Mouse (Mus musculus) adrenal gland, postnatal 36 days (tissue): Measurements from ENCODE around the gene Chst3. TPM values are rescaled to one million over a fixed set of nuclear protein-coding genes. Genes with fewer than 3 reads are reported as not detected.
"Not testable (repeated sequence)": the region's sequence is repeated elsewhere in the genome, so short reads cannot be mapped to it uniquely, and the experiment has no call there.

ENCODE experiments used
- DNase-seq, 2 experiments: peaks; one replicate each; pipeline ENCODE4 v3.0.0; 2021; ENCODE audit warnings: mixed read lengths in 1 of 2
- total RNA-seq, 2 experiments: library from RNA; stranded (reverse); gene quantifications; 2 replicates each; pipeline ENCODE4 v1.2.3; 2021

The Chst3 gene
- total RNA-seq, 2 experiments from 2014 or later: 0.76 to 1.4 TPM

- no peak for DNase-seq
Observed at GRCm38 (mm10) chr10:60199378-60199777, 19.7 kb downstream of the Chst3 start.

- DNase-seq: no peak
Observed at GRCm38 (mm10) chr10:60197406-60197821, 21.6 kb downstream of the Chst3 start.

DNA sequence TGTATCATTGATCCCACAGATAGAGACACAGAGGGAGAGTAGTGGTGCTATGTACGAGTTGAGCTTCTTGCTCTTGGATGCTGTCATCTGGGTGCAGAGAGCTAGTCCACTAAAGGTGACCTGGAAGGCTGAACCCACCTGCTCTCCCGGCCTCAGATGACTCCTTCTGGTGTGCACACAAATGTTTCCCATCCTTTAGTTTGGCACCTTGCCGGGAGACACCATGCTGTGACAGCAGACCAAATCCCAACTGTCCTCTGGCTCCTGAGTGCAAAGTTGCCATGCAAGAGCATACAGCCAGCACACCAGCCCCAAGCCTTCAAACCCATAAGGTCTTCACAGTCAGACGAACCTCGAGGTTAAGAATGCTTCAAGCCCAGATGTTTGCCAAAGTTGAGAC, 22.1 kb downstream of the Chst3 start:
- DNase-seq: no peak

- DNase-seq: peak in 1 of 2 experiments; percentile 30
Observed at GRCm38 (mm10) chr10:60195087-60195486, 24.0 kb downstream of the Chst3 start.

DNA sequence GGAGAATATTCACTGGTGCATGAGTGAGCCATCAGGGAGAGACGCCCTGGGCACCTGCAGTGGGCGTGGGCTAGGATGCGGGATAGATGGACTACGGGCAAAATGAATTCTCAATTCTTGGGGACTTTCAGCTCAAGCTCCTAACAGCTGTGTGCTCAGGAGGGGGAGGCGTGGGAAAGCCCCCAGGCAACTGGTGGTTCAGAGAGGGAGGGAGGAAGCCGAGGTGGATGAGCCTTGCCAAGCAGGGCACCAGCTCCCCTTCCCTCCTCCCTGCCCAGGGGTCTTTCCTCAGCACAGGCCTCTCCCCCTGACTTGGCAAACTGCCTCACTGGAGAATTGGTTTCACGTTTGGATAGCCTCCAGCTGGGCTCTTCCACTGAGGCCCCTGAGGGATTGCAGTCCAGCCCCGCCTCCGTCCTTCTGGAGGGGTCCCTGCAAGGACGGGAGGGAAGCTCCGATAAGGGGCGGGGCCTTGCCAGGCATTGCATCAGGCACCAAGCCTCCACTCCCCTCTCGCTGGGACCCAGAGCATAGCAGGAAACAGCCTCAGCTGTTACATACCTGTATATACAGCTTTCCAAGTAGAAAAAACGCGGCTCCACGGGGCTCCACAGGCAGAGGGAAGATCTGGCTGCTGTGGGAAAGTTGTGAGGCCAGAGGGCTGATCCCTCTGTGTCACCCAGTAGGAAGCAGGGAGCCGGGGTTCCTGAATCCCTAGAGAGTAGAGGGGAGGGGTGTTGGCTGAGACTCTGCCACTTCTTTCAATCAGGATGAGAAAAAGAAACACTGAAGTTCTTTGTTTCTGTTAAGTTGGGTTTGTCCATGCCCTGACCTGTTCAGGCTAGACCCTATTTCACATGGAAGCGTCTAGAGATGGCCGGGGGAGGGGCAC, 25.3 kb downstream of the Chst3 start:
- DNase-seq: peak; percentile 36 to 45

- DNase-seq: peak; percentile 82 to 85
Observed at GRCm38 (mm10) chr10:60191796-60192195, 27.3 kb downstream of the Chst3 start.

GRCm38 (mm10) chr10:60189534-60190186, 29.4 kb downstream of the Chst3 start:
- DNase-seq: no peak

- peak; percentile 50 to 58 for DNase-seq
Observed at GRCm38 (mm10) chr10:60186191-60186945, 32.7 kb downstream of the Chst3 start.

DNA sequence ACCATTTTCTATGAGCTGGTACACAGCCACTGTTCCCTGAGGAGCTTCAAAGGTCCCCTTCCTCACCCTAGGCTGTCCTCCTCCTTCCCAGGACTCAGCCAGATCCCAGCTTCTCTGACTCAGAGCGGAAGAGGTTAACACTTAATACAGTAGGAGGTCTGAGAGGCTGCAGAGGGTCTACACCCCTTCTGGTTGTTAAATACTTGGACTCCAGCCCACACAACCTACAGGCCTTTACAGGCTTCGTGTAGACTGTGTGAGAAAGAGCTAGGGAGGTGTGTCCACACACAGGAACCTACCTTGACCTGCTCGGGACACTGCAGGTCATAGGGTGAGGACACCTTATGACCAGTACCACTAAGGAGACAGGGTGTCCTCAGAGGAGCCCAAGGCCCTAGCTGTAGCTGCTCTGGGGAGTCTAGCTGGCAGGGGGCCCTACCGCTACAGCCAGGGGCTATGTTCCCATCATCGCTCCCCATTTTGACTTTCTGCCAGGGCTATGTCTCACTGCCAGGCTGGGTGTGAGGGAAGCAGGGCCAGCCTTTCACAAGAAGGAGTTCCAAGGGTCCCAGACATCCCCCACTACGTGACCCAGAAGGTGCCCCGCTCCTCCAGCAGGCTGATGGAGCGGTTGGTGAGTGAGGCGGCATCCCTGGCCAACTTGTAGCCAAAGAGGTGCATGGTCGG, 33.9 kb downstream of the Chst3 start:
- no peak for DNase-seq

GRCm38 (mm10) chr10:60175306-60175705, 43.8 kb downstream of the Chst3 start:
- DNase-seq: not testable (repeated sequence)

GRCm38 (mm10) chr10:60174506-60174905, 44.6 kb downstream of the Chst3 start:
- no peak for DNase-seq

DNA sequence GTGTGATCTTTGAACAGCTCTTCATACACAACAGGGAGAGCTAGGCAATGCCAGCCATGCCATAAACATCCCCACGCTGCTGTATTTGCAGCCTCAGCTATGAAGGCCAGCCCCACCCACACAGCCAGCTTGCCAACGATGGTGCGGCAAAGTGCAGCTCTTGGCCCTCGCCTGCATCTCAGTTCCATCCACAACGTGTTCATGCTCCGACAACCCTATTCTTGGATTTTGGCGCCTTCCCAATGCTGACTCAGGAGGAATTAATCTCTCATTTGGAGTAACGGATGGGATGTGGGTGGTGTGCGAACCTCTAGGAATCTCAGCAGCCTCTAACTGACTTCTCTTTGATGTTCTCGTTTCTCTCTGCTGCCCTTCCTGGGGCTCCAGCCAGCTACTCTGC, 46.0 kb downstream of the Chst3 start:
- peak; percentile 87 to 91 for DNase-seq

- DNase-seq: no peak
Observed at GRCm38 (mm10) chr10:60172306-60172705, 46.8 kb downstream of the Chst3 start.

DNA sequence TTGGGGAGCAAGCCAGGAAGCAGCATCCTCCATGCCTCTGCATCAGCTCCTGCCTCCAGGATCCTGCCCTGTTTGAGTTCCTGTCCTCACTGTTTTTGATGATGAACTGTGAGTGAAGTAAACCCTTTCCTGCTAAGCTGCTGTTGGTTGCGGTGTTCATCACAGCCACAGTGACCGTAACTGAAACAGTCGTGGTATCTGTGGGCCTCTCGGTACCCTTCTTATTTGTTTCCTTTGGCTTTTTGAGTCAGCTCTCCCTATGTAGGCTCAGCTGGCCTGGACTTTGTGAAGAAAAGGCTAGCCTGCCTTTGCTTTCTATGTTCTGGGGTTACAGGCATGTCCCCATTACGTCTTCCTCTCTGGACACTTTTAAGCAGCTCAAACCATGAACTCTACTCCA, 47.7 kb downstream of the Chst3 start:
- no peak for DNase-seq

DNA sequence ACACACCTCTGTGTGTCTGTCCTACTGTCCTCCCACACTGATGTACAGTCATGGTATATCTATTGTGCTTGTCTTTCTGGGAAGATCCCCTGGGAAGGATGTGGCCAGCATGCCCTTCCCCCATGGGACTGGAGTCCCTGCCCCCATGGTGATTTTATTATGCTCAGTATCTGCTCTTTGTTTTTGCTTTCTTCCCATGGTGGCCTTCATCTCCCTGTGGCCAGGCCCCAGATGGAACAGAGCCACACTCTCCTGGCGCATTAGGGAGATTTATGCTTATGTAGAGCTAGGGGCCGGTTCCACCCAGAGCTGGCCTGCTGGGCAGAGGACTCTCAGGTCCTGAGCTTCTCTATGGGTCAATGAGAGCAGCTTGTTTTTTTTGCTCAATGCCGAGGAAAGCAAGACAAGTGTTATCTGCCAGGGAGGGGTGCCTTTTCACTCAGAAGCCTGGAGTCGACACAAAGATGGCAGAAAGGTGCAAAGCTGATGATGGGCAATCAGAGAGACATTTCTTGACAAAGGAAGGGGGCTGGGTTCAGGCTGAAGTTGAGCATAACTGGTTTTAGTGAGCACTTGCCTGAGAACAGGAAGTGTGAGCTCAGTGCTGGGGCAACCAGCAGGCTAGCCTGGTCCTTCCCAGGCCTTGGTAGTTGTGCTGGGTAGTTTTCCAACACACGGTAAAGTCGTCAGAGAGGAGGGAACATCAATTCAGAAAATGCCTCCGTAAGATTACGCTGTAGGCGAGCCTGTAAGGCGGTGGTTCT, 48.6 kb downstream of the Chst3 start:
- DNase-seq: peak; percentile 80

DNA sequence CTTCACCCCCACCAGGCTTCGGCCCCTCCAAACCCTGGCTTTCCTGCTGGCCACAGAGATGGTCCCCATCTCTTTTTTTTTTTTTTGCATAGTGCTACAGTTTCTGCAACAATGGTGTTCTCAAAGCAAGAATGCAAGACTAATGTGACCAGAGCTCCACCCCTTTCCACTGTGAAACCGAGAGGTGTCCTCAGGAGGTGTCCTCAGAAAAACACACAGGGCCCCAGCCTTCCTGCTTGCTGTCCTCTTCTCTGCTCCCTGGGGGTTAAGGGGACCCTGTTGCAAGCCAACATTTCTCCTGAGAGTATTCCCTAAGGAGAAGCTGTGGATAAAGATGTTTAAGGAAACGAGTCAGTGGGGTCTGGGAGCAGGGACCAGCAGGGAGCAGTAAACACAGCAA, 50.1 kb downstream of the Chst3 start:
- no peak for DNase-seq

- DNase-seq: no peak
Observed at GRCm38 (mm10) chr10:60168306-60168705, 50.8 kb downstream of the Chst3 start.

- DNase-seq: no peak
Observed at GRCm38 (mm10) chr10:60166068-60166467, 53.0 kb downstream of the Chst3 start.

DNA sequence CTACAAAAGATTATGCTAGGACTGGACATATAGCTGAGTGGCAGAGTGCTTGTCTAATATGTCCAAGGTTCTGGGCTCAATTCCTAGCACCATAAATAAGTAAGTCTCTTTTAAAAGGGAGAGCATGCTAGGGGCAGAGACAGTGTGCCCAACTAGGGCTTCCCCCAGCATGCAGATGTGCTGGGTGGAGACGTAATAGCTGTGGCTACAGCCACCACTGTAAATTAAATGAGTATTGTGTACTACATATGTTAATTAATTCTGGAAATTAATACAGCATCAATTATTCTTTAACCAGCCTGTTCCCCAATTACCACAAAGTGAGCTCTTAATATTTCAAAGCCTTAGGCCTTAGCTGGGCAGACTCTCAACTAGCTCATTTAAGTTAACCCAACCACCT, 54.2 kb downstream of the Chst3 start:
- DNase-seq: no peak

DNA sequence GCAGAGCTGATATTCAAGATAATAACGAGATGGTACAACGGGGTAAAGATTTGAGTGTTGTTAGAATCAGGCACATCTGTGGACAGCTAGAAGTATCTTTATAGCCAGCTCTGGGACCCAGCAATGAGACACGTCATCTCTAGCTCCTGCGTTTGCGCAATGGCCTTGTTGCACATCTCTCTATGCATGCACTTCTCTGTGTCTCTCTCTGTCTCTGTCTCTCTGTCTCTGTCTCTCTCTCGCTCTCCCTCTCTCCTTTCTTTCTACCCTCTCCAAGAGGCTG, 56.1 kb downstream of the Chst3 start:
- no peak for DNase-seq

DNA sequence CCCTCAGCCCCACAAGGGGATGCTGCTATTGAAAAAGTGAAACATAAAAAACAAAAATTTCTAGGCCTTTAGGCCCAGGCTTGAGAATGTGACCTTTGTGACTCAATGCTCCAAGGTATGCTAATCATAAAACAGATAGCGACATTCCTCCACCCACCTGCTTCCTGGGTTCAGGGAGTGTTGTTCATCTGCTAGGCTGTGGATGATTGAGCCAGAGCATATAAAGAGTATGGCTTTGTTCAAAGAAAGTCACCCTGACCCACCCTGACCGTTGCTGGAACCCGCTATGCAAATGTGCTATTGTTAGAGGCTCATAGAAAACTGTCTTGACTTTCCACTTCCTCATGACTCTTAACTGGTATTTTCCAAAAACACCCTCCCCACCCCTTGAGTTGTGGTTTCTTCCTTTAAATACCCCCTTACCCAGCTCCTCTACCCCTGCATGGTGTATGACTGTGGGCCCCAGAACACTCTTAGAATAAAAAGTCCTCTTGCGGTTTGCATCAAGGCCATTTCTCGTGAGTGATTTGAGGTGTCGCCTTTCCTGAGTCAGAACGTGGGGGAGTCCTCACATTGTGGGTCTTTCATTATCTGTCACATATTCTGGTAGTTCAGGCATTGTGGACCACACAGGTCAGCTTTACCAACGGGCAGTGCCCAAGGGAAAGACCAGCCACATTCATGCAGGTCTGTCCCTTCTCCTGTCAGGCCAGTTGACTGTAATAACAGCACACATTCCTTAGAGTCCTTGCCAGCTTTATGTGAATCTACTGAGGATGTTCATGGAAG, 56.7 kb downstream of the Chst3 start:
- DNase-seq: not testable (repeated sequence)
